Mouse (Mus musculus): ENCODE results near the gene Mpdu1. TPM values are rescaled to one million over a fixed set of nuclear protein-coding genes. Genes with fewer than 3 reads are reported as not detected.

The Mpdu1 gene
- total RNA-seq, 2 experiments from 2014 or later: 15.6 to 19.6 TPM

DNA sequence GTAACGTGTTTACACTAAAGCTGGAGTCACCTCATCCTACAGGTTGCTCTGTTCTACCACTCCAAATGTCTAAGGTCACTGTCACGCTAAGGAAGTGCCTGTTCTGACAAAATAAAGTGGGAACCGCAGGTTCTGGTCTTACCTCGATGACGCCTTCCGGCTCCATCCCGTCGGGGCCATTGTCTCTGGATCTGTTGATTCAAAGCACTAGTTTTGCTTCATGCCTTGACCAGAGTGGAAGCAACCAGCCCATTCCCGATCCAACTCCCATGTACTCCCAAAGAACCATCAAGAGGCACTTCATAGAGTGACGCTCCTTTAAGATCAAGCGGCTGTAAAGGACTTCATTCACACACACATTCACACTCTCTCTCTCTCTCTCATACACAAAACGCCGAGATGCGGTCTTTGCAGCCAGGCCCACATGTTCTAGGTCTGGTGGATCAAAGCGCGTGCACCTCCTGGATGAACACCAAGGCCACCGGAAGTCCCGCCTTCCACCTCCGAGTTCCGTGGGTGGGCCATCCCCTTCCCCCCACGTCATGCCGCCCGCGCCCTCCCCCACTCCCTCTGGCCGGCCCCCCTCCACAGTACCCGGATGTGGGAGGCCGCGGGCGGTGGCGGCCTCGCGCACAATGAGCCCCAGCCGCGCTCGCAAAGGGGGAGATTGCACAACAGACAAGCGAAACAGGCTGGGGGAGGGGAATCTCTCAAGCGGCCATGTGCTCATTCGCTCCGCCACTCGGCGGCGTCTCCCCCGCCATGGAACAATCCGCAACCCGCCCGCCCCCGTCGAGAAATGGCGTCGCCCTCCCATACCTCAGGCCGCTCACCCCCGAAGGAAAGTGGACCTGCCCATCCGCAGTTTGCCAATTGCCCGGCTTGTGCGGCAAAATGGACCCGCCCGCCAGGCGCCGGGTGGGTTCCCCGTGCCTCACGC, 8.6 kb upstream of the Mpdu1 start:
- ATAC-seq (replicated peaks; ENCODE audit: low FRiP score, poor library complexity, severe bottlenecking): peak; percentile 72

DNA sequence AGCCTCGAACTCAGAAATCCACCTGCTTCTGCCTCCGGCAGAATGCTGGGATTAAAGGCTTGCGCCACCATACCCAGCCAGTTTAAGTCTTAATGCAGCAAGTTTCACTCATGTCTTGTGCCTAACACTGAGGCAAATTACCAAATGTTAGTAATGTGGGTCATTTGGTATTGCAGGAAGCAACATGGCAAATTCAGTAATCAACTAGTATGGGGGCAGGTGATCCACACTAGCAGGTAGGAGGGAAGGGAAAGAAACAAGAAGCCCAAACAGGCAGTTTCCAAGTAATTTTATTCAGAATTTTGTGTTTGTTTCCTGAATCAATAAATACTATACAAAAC, 4.2 kb upstream of the Mpdu1 start:
- no peak for ATAC-seq (replicated peaks; ENCODE audit: low FRiP score, poor library complexity, severe bottlenecking)

- no peak for ATAC-seq (replicated peaks; ENCODE audit: low FRiP score, poor library complexity, severe bottlenecking)
These were observed 3.7 kb upstream of the Mpdu1 start, which contains the start of gene Cd68 for GRCm38 (mm10) chr11:69665961-69666664. Gene Cd68, minus strand, starts transcription at chr11:69666153.

GRCm38 (mm10) chr11:69665457-69665960, 3.1 kb upstream of the Mpdu1 start:
- ATAC-seq (replicated peaks; ENCODE audit: low FRiP score, poor library complexity, severe bottlenecking): no peak

- no peak for ATAC-seq (replicated peaks; ENCODE audit: low FRiP score, poor library complexity, severe bottlenecking)
These were observed 2.4 kb upstream of the Mpdu1 start for GRCm38 (mm10) chr11:69664841-69665240.

GRCm38 (mm10) chr11:69663795-69664194, 1.4 kb upstream of the Mpdu1 start:
- ATAC-seq (replicated peaks; ENCODE audit: low FRiP score, poor library complexity, severe bottlenecking): no peak

DNA sequence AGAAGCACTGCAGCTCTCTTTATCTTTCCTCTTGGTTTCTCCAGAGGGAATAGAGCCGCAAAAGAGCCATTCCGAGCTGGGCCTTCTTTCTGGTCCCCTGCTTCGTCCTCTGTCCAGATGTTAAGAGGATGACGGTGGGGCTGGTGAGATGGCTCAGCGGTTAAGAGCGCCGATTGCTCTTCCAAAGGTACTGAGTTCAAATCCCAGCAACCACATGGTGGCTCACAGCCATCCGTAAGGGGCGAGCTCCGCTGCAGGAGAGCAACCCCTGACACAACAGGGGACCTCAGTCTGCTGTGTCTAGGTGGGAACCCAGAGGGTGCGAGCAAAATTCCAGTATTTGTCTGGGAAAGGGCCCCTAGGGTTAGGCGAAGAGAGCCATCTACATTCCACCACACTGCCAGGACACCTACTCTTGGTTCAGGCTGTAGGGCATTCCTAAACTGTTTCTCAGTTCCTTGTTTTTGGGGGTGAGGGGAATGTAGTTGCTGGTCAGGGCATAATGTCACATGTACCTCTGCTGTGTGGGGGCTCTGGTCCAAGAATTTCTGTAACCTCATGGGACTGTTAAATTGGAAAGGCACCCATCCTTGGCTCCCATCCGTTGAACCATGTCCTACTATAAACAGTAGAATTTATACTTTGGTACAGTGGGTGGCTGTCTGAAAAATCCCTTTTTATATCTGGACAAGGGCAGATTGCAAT, 677 bp upstream of the Mpdu1 start:
- ATAC-seq (replicated peaks; ENCODE audit: low FRiP score, poor library complexity, severe bottlenecking): no peak

GRCm38 (mm10) chr11:69661221-69661881, 1.1 kb downstream of the Mpdu1 start:
- no peak for ATAC-seq (replicated peaks; ENCODE audit: low FRiP score, poor library complexity, severe bottlenecking)

- ATAC-seq (replicated peaks; ENCODE audit: low FRiP score, poor library complexity, severe bottlenecking): peak; percentile 10
These were observed 5.0 kb downstream of the Mpdu1 start for GRCm38 (mm10) chr11:69657462-69657881.

- ATAC-seq (replicated peaks; ENCODE audit: low FRiP score, poor library complexity, severe bottlenecking): peak; percentile 61
These were observed 5.6 kb downstream of the Mpdu1 start for GRCm38 (mm10) chr11:69656617-69657461.

GRCm38 (mm10) chr11:69656065-69656455, 6.4 kb downstream of the Mpdu1 start:
- ATAC-seq (replicated peaks; ENCODE audit: low FRiP score, poor library complexity, severe bottlenecking): no peak

GRCm38 (mm10) chr11:69655264-69656064, 7.0 kb downstream of the Mpdu1 start, which contains the start of gene Sox15:
Gene Sox15, plus strand, starts transcription at chr11:69655314.
- ATAC-seq (replicated peaks; ENCODE audit: low FRiP score, poor library complexity, severe bottlenecking): peak; percentile 55

DNA sequence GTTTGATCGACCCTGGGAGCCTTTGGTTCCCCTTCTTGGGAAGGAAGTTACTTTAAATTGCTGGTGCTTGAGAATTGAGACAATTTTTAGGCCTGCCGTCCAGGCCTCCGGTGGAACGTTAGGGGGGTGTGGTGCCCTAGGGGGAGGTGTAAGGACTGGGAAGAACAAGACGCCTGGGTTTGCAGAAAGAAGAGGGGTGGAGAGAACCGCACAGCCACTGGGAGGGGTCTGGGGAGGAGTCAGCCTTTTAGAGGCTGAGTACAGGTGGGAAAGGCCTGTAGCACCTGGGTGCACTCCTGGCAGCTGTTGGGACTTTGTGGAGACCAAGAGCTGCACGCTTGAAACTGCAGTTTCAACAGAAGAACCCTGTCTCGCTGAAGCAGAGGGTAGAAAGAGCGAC, 7.7 kb downstream of the Mpdu1 start:
- no peak for ATAC-seq (replicated peaks; ENCODE audit: low FRiP score, poor library complexity, severe bottlenecking)

DNA sequence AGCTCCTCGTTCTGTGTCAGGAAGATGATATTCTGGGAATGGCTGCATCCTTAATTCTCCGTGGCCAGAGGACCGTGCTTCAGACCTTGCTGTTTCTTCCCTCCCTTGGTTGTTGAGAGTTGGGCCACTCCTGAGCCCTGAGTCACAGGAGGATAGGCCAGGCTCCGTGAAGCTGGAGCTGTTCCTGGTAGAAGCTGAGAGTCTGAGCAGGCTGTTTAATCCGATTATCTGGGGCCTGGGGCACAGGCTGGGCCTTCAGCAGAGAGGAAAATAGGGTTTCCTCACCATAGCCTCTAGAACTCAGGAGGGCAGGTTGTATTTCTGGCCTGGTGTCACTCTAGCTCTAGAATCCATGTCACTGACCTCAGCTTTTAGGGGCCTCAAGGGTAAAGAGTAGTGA, 9.0 kb downstream of the Mpdu1 start:
- ATAC-seq (replicated peaks; ENCODE audit: low FRiP score, poor library complexity, severe bottlenecking): no peak

- ATAC-seq (replicated peaks; ENCODE audit: low FRiP score, poor library complexity, severe bottlenecking): no peak
These were observed 16.6 kb downstream of the Mpdu1 start for GRCm38 (mm10) chr11:69645860-69646259.

DNA sequence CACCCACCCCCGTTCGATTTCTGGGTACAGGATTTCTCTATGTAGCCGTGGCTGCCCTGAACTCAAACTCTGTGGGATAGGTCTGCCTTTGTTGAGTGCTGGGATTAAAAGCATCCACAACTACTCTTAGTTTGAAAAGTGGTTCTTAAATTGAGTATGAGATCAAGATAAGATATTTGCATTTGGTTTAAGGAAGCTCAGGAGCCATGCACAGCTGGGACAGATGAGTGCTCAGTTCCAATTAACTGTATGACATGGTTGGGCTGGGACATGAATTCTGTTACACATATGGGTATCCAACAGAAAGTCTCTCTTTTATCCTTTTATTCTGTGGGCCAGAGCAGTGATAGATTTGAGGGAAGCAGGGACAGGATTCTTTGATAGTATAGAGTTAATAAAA, 27.0 kb downstream of the Mpdu1 start:
- no peak for ATAC-seq (replicated peaks; ENCODE audit: low FRiP score, poor library complexity, severe bottlenecking)

DNA sequence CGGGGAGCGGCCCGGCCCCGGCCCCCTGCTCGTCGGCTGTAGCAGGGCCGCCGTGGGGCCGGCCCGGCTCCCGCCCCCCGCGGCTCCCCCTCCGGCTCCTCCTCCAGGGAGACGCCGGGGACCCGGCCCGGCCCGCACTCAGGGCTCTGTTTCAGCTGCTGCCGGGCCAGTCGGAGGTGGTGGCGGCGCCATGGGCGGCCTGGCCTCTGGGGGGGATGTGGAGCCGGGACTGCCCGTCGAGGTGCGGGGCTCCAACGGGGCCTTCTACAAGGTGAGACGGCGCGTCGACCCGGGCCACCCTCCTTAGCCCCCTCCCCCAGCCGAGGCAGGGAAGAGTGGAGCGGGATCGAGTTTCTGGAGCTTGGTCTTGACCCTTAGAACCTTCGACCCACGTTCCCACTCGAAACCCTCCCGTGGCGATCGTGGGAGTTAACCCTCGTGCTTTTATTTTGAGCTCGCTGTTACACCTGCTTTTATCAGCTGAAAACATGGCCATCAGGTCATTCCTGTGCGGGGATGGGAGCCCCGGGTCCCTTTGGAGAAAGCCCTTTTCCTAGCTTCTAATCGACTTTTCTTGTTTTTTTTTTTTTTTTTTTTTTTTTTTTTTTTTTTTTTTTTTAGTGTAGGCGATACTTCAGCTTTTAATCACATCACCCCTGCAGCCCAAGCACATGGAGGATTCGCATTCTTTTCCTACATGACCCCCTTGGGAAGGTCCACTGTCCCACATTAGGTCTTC, 29.1 kb downstream of the Mpdu1 start:
- peak; percentile 36 for ATAC-seq (replicated peaks; ENCODE audit: low FRiP score, poor library complexity, severe bottlenecking)
